Mouse (Mus musculus): Measurements from ENCODE around the gene Gpr1. TPM values are rescaled to one million over a fixed set of nuclear protein-coding genes. Genes with fewer than 3 reads are reported as not detected.
A peak's percentile ranks its signal among the peaks of the same experiment; 100 is the strongest.

Gene Gpr1
- total RNA-seq (2022), result under 1 TPM; 0.15 to 0.52 (median 0.44) TPM

GRCm38 (mm10) chr1:63214271-63214558 lies at the start of gene Gpr1:
Gpr1 (minus strand) TSS chr1:63214543.
- DNase-seq (ENCODE audit: low spot score in 2 of 2), result no peak

GRCm38 (mm10) chr1:63263671-63264070 lies 49.3 kb upstream of the Gpr1 start:
- DNase-seq (ENCODE audit: low spot score in 2 of 2), result no peak

GRCm38 (mm10) chr1:63261041-63261590 lies 46.8 kb upstream of the Gpr1 start:
- no peak for DNase-seq (ENCODE audit: low spot score in 2 of 2)

GRCm38 (mm10) chr1:63260742-63261033 lies 46.3 kb upstream of the Gpr1 start:
- no peak for DNase-seq (ENCODE audit: low spot score in 2 of 2)

- DNase-seq (ENCODE audit: low spot score in 2 of 2), result no peak
Measured at GRCm38 (mm10) chr1:63259916-63260741, 45.8 kb upstream of the Gpr1 start.

GRCm38 (mm10) chr1:63259271-63259830 lies 45.0 kb upstream of the Gpr1 start:
- DNase-seq (ENCODE audit: low spot score in 2 of 2), result no peak

GRCm38 (mm10) chr1:63258501-63258900 lies 44.2 kb upstream of the Gpr1 start:
- DNase-seq (ENCODE audit: low spot score in 2 of 2), result no peak

- DNase-seq (ENCODE audit: low spot score in 2 of 2), result no peak
Measured at GRCm38 (mm10) chr1:63256083-63256482, 41.7 kb upstream of the Gpr1 start.

GRCm38 (mm10) chr1:63255101-63255500 lies 40.8 kb upstream of the Gpr1 start:
- no peak for DNase-seq (ENCODE audit: low spot score in 2 of 2)

GRCm38 (mm10) chr1:63253291-63253690 lies 38.9 kb upstream of the Gpr1 start:
- no peak for DNase-seq (ENCODE audit: low spot score in 2 of 2)

GRCm38 (mm10) chr1:63252351-63253209 lies 38.2 kb upstream of the Gpr1 start:
- no peak for DNase-seq (ENCODE audit: low spot score in 2 of 2)

- DNase-seq (ENCODE audit: low spot score in 2 of 2), result no peak
Measured at GRCm38 (mm10) chr1:63249261-63249660, 34.9 kb upstream of the Gpr1 start.

GRCm38 (mm10) chr1:63248360-63248851 lies 34.1 kb upstream of the Gpr1 start:
- DNase-seq (ENCODE audit: low spot score in 2 of 2), result no peak

- DNase-seq (ENCODE audit: low spot score in 2 of 2), result no peak
Measured at GRCm38 (mm10) chr1:63247831-63248359, 33.6 kb upstream of the Gpr1 start.

- no peak for DNase-seq (ENCODE audit: low spot score in 2 of 2)
Measured at GRCm38 (mm10) chr1:63246862-63247521, 32.6 kb upstream of the Gpr1 start.

- DNase-seq (ENCODE audit: low spot score in 2 of 2), result no peak
Measured at GRCm38 (mm10) chr1:63243854-63244253, 29.5 kb upstream of the Gpr1 start.

- DNase-seq (ENCODE audit: low spot score in 2 of 2), result peak; percentile 31 to 57
Measured at GRCm38 (mm10) chr1:63239751-63240150, 25.4 kb upstream of the Gpr1 start.

GRCm38 (mm10) chr1:63239305-63239704 lies 25.0 kb upstream of the Gpr1 start:
- DNase-seq (ENCODE audit: low spot score in 2 of 2), result no peak

GRCm38 (mm10) chr1:63237371-63237770 lies 23.0 kb upstream of the Gpr1 start:
- no peak for DNase-seq (ENCODE audit: low spot score in 2 of 2)

GRCm38 (mm10) chr1:63227241-63227640 lies 12.9 kb upstream of the Gpr1 start:
- DNase-seq (ENCODE audit: low spot score in 2 of 2), result no peak

- DNase-seq (ENCODE audit: low spot score in 2 of 2), result no peak
Measured at GRCm38 (mm10) chr1:63225890-63226289, 11.5 kb upstream of the Gpr1 start.
